Comparison of ENCODE assay signal across 9 mouse cellular contexts in genomic region chr9:27287419-27287818, GRCm38 (mm10). TPM values are rescaled to one million over a fixed set of nuclear protein-coding genes. Genes with fewer than 3 reads are reported as not detected.
A peak's percentile ranks its signal among the peaks of the same experiment; 100 is the strongest.
DNase-seq lines count a peak whose midpoint lies in the region; ATAC-seq and TF ChIP-seq lines count a peak whose summit lies in the region.
"Had no signal": no experiment of that assay in that cellular context is flagged by ENCODE, and none has a peak within 500 bp of the region (broad histone marks: within the 10 kb centered on the region; RNA-seq: fewer than 3 reads in every experiment).

No protein-coding gene starts in this region.

- TF ChIP-seq EP300 in liver, postnatal 0 days (IDR thresholded peaks at IDR 0.05; ENCODE audit: low read depth), result no peak

- H3K27me3 ChIP-seq in kidney, adult 2 months (replicated peaks; ENCODE audit: control insufficient read depth, insufficient read depth, low read length), result no peaks in the 10 kb centered on the region
- peaks cover 3% of the 10 kb centered on the region; the same call in 1 of the 2 replicates for H3K27me3 ChIP-seq in kidney, embryonic 15.5 days
- H3K27me3 ChIP-seq in liver, postnatal 0 days (ENCODE audit: insufficient read depth, low read length), result no peaks in the 10 kb centered on the region

- H3K27ac ChIP-seq in kidney, adult 2 months (ENCODE audit: insufficient read depth, low read depth, low read length), result no peak overlapping the region
- no peak overlapping the region for H3K27ac ChIP-seq in kidney, embryonic 15.5 days
- H3K27ac ChIP-seq in liver, postnatal 0 days (ENCODE audit: low read depth), result no peak overlapping the region

- WGBS in kidney, adult 2 months, result 35% methylated on average over 5 of the region's 5 CpGs
- 36% methylated on average over 5 of the region's 5 CpGs for WGBS in kidney, embryonic 15.5 days
- 37% methylated on average over 5 of the region's 5 CpGs for WGBS in liver, postnatal 0 days (ENCODE audit: insufficient replicate concordance)

- H3K4me3 ChIP-seq in kidney, adult 2 months (ENCODE audit: insufficient read depth, low read depth, low read length), result no peak overlapping the region
- no peak overlapping the region for H3K4me3 ChIP-seq in kidney, embryonic 15.5 days (replicated peaks)
- no peak overlapping the region for H3K4me3 ChIP-seq in liver, postnatal 0 days (ENCODE audit: low read depth, low read length)
- H3K4me3 ChIP-seq: neural tube, embryonic 13.5 days had no signal

- H3K36me3 ChIP-seq in kidney, adult 2 months (ENCODE audit: control insufficient read depth, insufficient read depth, low read length), result no peaks in the 10 kb centered on the region
- no peaks in the 10 kb centered on the region for H3K36me3 ChIP-seq in kidney, embryonic 15.5 days
- no peaks in the 10 kb centered on the region for H3K36me3 ChIP-seq in liver, postnatal 0 days (replicated peaks; ENCODE audit: insufficient read depth, low read length)
- H3K36me3 ChIP-seq: neural tube, embryonic 13.5 days had no signal

- no peak overlapping the region for H3K9ac ChIP-seq in kidney, embryonic 15.5 days
- no peak overlapping the region for H3K9ac ChIP-seq in liver, postnatal 0 days (replicated peaks)
- H3K9ac ChIP-seq: neural tube, embryonic 13.5 days had no signal

- H3K4me2 ChIP-seq in kidney, embryonic 15.5 days, result no peak overlapping the region
- no peak overlapping the region for H3K4me2 ChIP-seq in liver, postnatal 0 days (ENCODE audit: low read depth, low read length)
- H3K4me2 ChIP-seq: neural tube, embryonic 13.5 days had no signal

- H3K9me3 ChIP-seq in kidney, embryonic 15.5 days (replicated peaks), result no peaks in the 10 kb centered on the region
- no peaks in the 10 kb centered on the region for H3K9me3 ChIP-seq in liver, postnatal 0 days (ENCODE audit: low read length)
- H3K9me3 ChIP-seq: neural tube, embryonic 13.5 days had no signal

- peak; percentile 36 for DNase-seq in kidney, adult 2 months
- DNase-seq in 416B (ENCODE audit: low read depth), result peak; percentile 34
- DNase-seq in MN1 (ENCODE audit: low spot score), result peak; percentile 37
- DNase-seq in cerebellum, postnatal 10 days, result peak; percentile 85 to 89
- DNase-seq in liver, postnatal 0 days, result no peak
- DNase-seq in frontal cortex, postnatal 10 days (ENCODE audit: low spot score in 2 of 2), result no peak
- no peak for DNase-seq in urinary bladder, adult 2 months (ENCODE audit: low spot score)

- TF ChIP-seq CTCF in kidney, adult 2 months (conservative IDR thresholded peaks at IDR 0.05; ENCODE audit: insufficient read depth, insufficient read length, low read depth, low read length), result peak; percentile 39; the same call in 1 of the 2 replicates
- TF ChIP-seq CTCF in liver, postnatal 0 days (IDR thresholded peaks at IDR 0.05; ENCODE audit: low read depth), result peak; percentile 49

- ATAC-seq in kidney, embryonic 15.5 days (replicated peaks; ENCODE audit: low FRiP score), result no peak
- no peak for ATAC-seq in liver, postnatal 0 days

- TF ChIP-seq POLR2A in kidney, adult 2 months (IDR thresholded peaks at IDR 0.05; ENCODE audit: low read depth, low read length), result no peak

- no peaks in the 10 kb centered on the region for H3K4me1 ChIP-seq in kidney, adult 2 months (ENCODE audit: control insufficient read depth, insufficient read depth, low read length)
- peaks cover 9% of the 10 kb centered on the region for H3K4me1 ChIP-seq in kidney, embryonic 15.5 days
- H3K4me1 ChIP-seq in liver, postnatal 0 days (ENCODE audit: insufficient read depth), result no peaks in the 10 kb centered on the region

RNA-seq across cellular contexts. Expression of gene Igsf9b, which starts 11.6 kb away (rescaled TPM):
- polyA plus RNA-seq in kidney, adult 2 months (2012; rRNA removed), result 0.52 and 0.68 TPM in 2 replicates
- polyA plus RNA-seq in kidney, embryonic 15.5 days (2015; fragmentation: Nextera tagmentation; extraction: Ambion mirVana), result 2.5 and 2.7 TPM in 2 replicates
- polyA plus RNA-seq in liver, postnatal 0 days (2015; fragmentation: Nextera tagmentation; extraction: Ambion mirVana), result 0.01 TPM in 2 replicates
- polyA plus RNA-seq in urinary bladder, adult 2 months (2012; rRNA removed), result 6.3 and 7.7 TPM in 2 replicates

Comparison
In these comparisons a context has a peak if more than half of its experiments do, and no peak if none do; other contexts are left out.
1. DNase-seq: peak in kidney, adult 2 months (single experiment), 416B (single experiment), MN1 (single experiment) and cerebellum, postnatal 10 days (2 of 2); none in liver, postnatal 0 days (single experiment), frontal cortex, postnatal 10 days (0 of 2) and urinary bladder, adult 2 months (single experiment).